Mouse (Mus musculus) forebrain, embryonic 11.5 days (tissue): ENCODE measurements around the gene Ccnt2. TPM values are rescaled to one million over a fixed set of nuclear protein-coding genes. Genes with fewer than 3 reads are reported as not detected.

Experiments used
- ATAC-seq: fragments of 200-750 bp; cut with Nextera tagmentation; replicated peaks from 2 replicates; pipeline ENCODE4 v1.8.0; 2017; ENCODE audit warnings: moderate TSS enrichment; ENCODE audit not compliant: low FRiP score
- DNase-seq: peaks from one replicate; pipeline ENCODE4 v3.0.0-alpha.2; 2017; ENCODE audit warnings: low spot score
- H3K27ac ChIP-seq: fragments of 300-500 bp; sonication (generic); 2 replicates; pipeline ENCODE4 v1.5.1; 2014; ENCODE audit warnings: low read depth, low read length
- H3K27me3 ChIP-seq: fragments of 300-500 bp; sonication (generic); 2 replicates; pipeline ENCODE4 v1.6.1; 2014; ENCODE audit warnings: mild to moderate bottlenecking, low read length, mixed read lengths; ENCODE audit not compliant: control insufficient read depth, insufficient read depth
- H3K36me3 ChIP-seq: fragments of 300-500 bp; sonication (generic); 2 replicates; pipeline ENCODE4 v1.6.1; 2014; ENCODE audit warnings: mild to moderate bottlenecking, low read length, moderate library complexity, mixed read lengths; ENCODE audit not compliant: control insufficient read depth, insufficient read depth
- H3K4me1 ChIP-seq: fragments of 300-500 bp; sonication (generic); replicated peaks from 2 replicates; pipeline ENCODE4 v1.6.1; 2014; ENCODE audit warnings: low read length, mixed read lengths; ENCODE audit not compliant: control insufficient read depth, insufficient read depth
- H3K4me2 ChIP-seq: fragments of 300-500 bp; sonication (generic); 2 replicates; pipeline ENCODE4 v1.6.1; 2014; ENCODE audit warnings: low read depth, mild to moderate bottlenecking, low read length, moderate library complexity, mixed read lengths; ENCODE audit not compliant: severe bottlenecking
- H3K4me3 ChIP-seq: fragments of 300-500 bp; sonication (generic); 2 replicates; pipeline ENCODE4 v1.5.1; 2014; ENCODE audit warnings: low read depth, low read length
- H3K9ac ChIP-seq: fragments of 300-500 bp; sonication (generic); 2 replicates; pipeline ENCODE4 v1.6.1; 2014; ENCODE audit warnings: low read length
- H3K9me3 ChIP-seq: fragments of 300-500 bp; sonication (generic); 2 replicates; pipeline ENCODE4 v1.6.1; 2016; ENCODE audit warnings: low read length, mixed read lengths; ENCODE audit not compliant: control insufficient read depth
- WGBS: fragments of 180-500 bp; shearing (Covaris S2); extraction: QIAGEN DNeasy Blood & Tissue Kit; methylation state at CpG from one replicate; pipeline ENCODE4 v1.1.7; 2014; 5-methylcytosine and 5-hydroxymethylcytosine counted together
- polyA plus RNA-seq: library from polyadenylated mRNA; unstranded; fragments of >200 nt; fragmentation: Nextera tagmentation; extraction: Ambion mirVana; gene quantifications from 2 replicates; pipeline ENCODE4 v1.2.1, GENCODE M21; 2014

Ccnt2 gene
- polyA plus RNA-seq, 1 experiment from 2014 or later = 123 TPM

GRCm38 (mm10) chr1:127836619-127837018, 62.7 kb downstream of the Ccnt2 start:
- WGBS = 62% methylated on average over 4 of the region's 4 CpGs
- DNase-seq (no peak), ATAC-seq (no peak)
- no peaks in the 10 kb centered on the region for H3K27me3 ChIP-seq
- no peaks in the 10 kb centered on the region for H3K4me1 ChIP-seq
- no peak overlapping the region for H3K4me3 ChIP-seq
- no peak overlapping the region for H3K27ac ChIP-seq
- H3K4me2 ChIP-seq = no peak overlapping the region
- no peak overlapping the region for H3K9ac ChIP-seq
- H3K36me3 ChIP-seq = no peaks in the 10 kb centered on the region
- no peaks in the 10 kb centered on the region for H3K9me3 ChIP-seq

- no peak overlapping the region for H3K4me3 ChIP-seq
- WGBS = 78% methylated on average over 1 of the region's 1 CpGs
- H3K27ac ChIP-seq = no peak overlapping the region
- H3K4me2 ChIP-seq = no peak overlapping the region
- no peaks in the 10 kb centered on the region for H3K9me3 ChIP-seq
- ATAC-seq = no peak
- no peaks in the 10 kb centered on the region for H3K27me3 ChIP-seq
- no peak for DNase-seq
- no peak overlapping the region for H3K9ac ChIP-seq
- H3K4me1 ChIP-seq = no peaks in the 10 kb centered on the region
- no peaks in the 10 kb centered on the region for H3K36me3 ChIP-seq
Measured at GRCm38 (mm10) chr1:127838602-127839001, 64.6 kb downstream of the Ccnt2 start.

- no peaks in the 10 kb centered on the region for H3K27me3 ChIP-seq
- no peaks in the 10 kb centered on the region for H3K4me1 ChIP-seq
- DNase-seq (no peak), ATAC-seq (no peak)
- H3K36me3 ChIP-seq = no peaks in the 10 kb centered on the region
- no peak overlapping the region for H3K4me2 ChIP-seq
- H3K9ac ChIP-seq = no peak overlapping the region
- no peaks in the 10 kb centered on the region for H3K9me3 ChIP-seq
- no peak overlapping the region for H3K27ac ChIP-seq
- no peak overlapping the region for H3K4me3 ChIP-seq
- 92% methylated on average over 5 of the region's 5 CpGs for WGBS
Measured at GRCm38 (mm10) chr1:127845472-127845871, 71.5 kb downstream of the Ccnt2 start.

- ATAC-seq = no peak
- 84% methylated on average over 7 of the region's 7 CpGs for WGBS
- H3K4me1 ChIP-seq = no peaks in the 10 kb centered on the region
- no peak overlapping the region for H3K4me2 ChIP-seq
- H3K9me3 ChIP-seq = no peaks in the 10 kb centered on the region; the same call in 1 of the 2 replicates
- H3K36me3 ChIP-seq = no peaks in the 10 kb centered on the region
- no peak for DNase-seq
- H3K27ac ChIP-seq = no peak overlapping the region
- no peak overlapping the region for H3K9ac ChIP-seq
- H3K4me3 ChIP-seq = no peak overlapping the region
- H3K27me3 ChIP-seq = no peaks in the 10 kb centered on the region
Measured at GRCm38 (mm10) chr1:127850075-127850610, 76.2 kb downstream of the Ccnt2 start.

- 82% methylated on average over 14 of the region's 14 CpGs for WGBS
- Histone ChIP-seq H3K4me3 (no peak within 1 kb of the TSS), H3K4me1 (no peaks in the 10 kb centered on the region), H3K27ac (no peak within 1 kb of the TSS), H3K9ac (no peak within 1 kb of the TSS), H3K27me3 (no peaks in the 10 kb centered on the region), H3K9me3 (no peaks in the 10 kb centered on the region; the same call in 1 of the 2 replicates), H3K4me2 (no peak within 1 kb of the TSS), H3K36me3 (no peaks in the 10 kb centered on the region)
- DNase-seq (no peak), ATAC-seq (no peak)
Measured at GRCm38 (mm10) chr1:127854486-127855222, 80.7 kb downstream of the Ccnt2 start, which contains the start of gene Map3k19. Gene Map3k19, minus strand, starts transcription at chr1:127855031.

Other genes with a start within 250 kb of the Ccnt2 start
- gene Tmem163, start 94.6 kb upstream of the Ccnt2 start, polyA plus RNA-seq = 22.8 and 23.4 TPM in 2 replicates
- gene Acmsd, start 44.8 kb upstream of the Ccnt2 start, polyA plus RNA-seq = 0.23 TPM in 1 of 2 replicates, not detected in the other
- gene Map3k19, start 80.9 kb downstream of the Ccnt2 start, polyA plus RNA-seq = not detected in 2 replicates
- gene Rab3gap1, start 94.6 kb downstream of the Ccnt2 start, polyA plus RNA-seq = 15.4 and 17.7 TPM in 2 replicates